In the genomic region with DNA sequence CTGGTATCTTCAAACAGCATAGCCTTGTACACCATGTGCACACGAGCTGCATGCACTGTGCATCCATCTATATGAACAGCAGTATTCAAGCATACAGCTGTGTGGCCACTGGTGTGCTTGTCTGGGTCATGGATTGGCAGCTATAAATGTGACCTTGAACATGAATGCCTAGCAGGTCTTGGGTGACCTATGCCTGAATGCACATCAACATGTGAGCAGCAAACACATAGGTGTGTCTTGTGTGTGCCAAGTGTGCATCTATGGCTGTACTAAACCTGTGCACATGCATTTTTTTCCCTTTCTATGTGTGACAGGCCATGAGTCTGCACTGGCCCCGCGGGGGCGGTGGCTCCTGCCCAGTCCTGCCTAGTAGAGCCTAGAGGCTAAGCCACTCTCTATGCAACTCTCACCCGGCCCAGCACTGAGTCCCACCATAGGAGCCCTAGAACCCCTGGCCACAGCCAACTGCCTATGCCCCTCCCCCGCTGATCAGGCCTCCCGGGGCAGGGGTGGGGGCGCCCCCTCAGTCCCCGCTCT, we compare ENCODE assay signal across 8 mouse cellular contexts. TPM values are rescaled to one million over a fixed set of nuclear protein-coding genes. Genes with fewer than 3 reads are reported as not detected.
DNase-seq lines count a peak whose midpoint lies in the region; ATAC-seq and TF ChIP-seq lines count a peak whose summit lies in the region.

No protein-coding gene starts in this region.

- ATAC-seq in forebrain, embryonic 16.5 days: peak; percentile 75
- peak; percentile 35 for ATAC-seq in limb, embryonic 15.5 days (ENCODE audit: insufficient number of reproducible peaks, low FRiP score, low TSS enrichment, low read depth)
- peak; percentile 46 for ATAC-seq in neural tube, embryonic 15.5 days (ENCODE audit: low FRiP score)

- TF ChIP-seq CTCF in layer of hippocampus, adult 2 months (conservative IDR thresholded peaks at IDR 0.05): no peak

- DNase-seq in layer of hippocampus, adult 2 months (ENCODE audit: low spot score in 2 of 2): no peak
- no peak for DNase-seq in layer of hippocampus, postnatal 25 days (ENCODE audit: extremely low spot score in 1 of 2, low spot score in 1 of 2)
- DNase-seq in cerebellum, adult 8-10 months: no peak
- DNase-seq in spleen, postnatal 14 days (ENCODE audit: low spot score in 2 of 2): no peak
- DNase-seq in left cerebral cortex, postnatal 10 days (ENCODE audit: extremely low spot score in 1 of 2, low spot score in 2 of 2): no peak

- peak overlapping the region; percentile 51 for H3K4me3 ChIP-seq in layer of hippocampus, adult 2 months
- H3K4me3 ChIP-seq in forebrain, embryonic 16.5 days (replicated peaks; ENCODE audit: low read length): peak overlapping the region; percentile 53
- peak overlapping the region; percentile 74 for H3K4me3 ChIP-seq in limb, embryonic 15.5 days
- peak overlapping the region; percentile 54 for H3K4me3 ChIP-seq in neural tube, embryonic 15.5 days (replicated peaks)

- peak overlapping the region; percentile 72 for H3K9ac ChIP-seq in forebrain, embryonic 16.5 days (replicated peaks; ENCODE audit: low read depth, low read length)
- peak overlapping the region; percentile 66 for H3K9ac ChIP-seq in limb, embryonic 15.5 days
- peak overlapping the region; percentile 64 for H3K9ac ChIP-seq in neural tube, embryonic 15.5 days (replicated peaks)

- peaks cover 29% of the 10 kb centered on the region for H3K4me1 ChIP-seq in forebrain, embryonic 16.5 days (replicated peaks; ENCODE audit: control insufficient read depth, insufficient read depth, low read length)
- H3K4me1 ChIP-seq in limb, embryonic 15.5 days: peaks cover 42% of the 10 kb centered on the region
- peaks cover 40% of the 10 kb centered on the region for H3K4me1 ChIP-seq in neural tube, embryonic 15.5 days

- H3K9me3 ChIP-seq in forebrain, embryonic 16.5 days (ENCODE audit: control insufficient read depth, low read length): no peaks in the 10 kb centered on the region
- H3K9me3 ChIP-seq in limb, embryonic 15.5 days: no peaks in the 10 kb centered on the region
- no peaks in the 10 kb centered on the region for H3K9me3 ChIP-seq in neural tube, embryonic 15.5 days (replicated peaks)

- WGBS in forebrain, embryonic 16.5 days: 3% methylated on average over 8 of the region's 9 CpGs
- 2% methylated on average over 9 of the region's 9 CpGs for WGBS in limb, embryonic 15.5 days
- WGBS in neural tube, embryonic 15.5 days: 1% methylated on average over 9 of the region's 9 CpGs

- no peak overlapping the region; the same call in 1 of the 2 replicates for H3K27ac ChIP-seq in layer of hippocampus, adult 2 months
- peak overlapping the region; percentile 28 for H3K27ac ChIP-seq in forebrain, embryonic 16.5 days (ENCODE audit: low read length)
- peak overlapping the region; percentile 90 for H3K27ac ChIP-seq in limb, embryonic 15.5 days
- H3K27ac ChIP-seq in neural tube, embryonic 15.5 days (replicated peaks): peak overlapping the region; percentile 80

- H3K36me3 ChIP-seq in forebrain, embryonic 16.5 days (ENCODE audit: control insufficient read depth, insufficient read depth): no peaks in the 10 kb centered on the region
- 0 out of 2 replicates have a peak, but pooled peaks cover 6% of the 10 kb centered on the region for H3K36me3 ChIP-seq in limb, embryonic 15.5 days
- H3K36me3 ChIP-seq in neural tube, embryonic 15.5 days: no peaks in the 10 kb centered on the region

- H3K27me3 ChIP-seq in forebrain, embryonic 16.5 days (replicated peaks; ENCODE audit: control insufficient read depth, insufficient read depth, low read length): no peaks in the 10 kb centered on the region
- H3K27me3 ChIP-seq in limb, embryonic 15.5 days: no peaks in the 10 kb centered on the region
- no peaks in the 10 kb centered on the region for H3K27me3 ChIP-seq in neural tube, embryonic 15.5 days (replicated peaks)

- peak overlapping the region; percentile 92 for H3K4me2 ChIP-seq in forebrain, embryonic 16.5 days (ENCODE audit: low read length)
- peak overlapping the region; percentile 85 for H3K4me2 ChIP-seq in limb, embryonic 15.5 days
- H3K4me2 ChIP-seq in neural tube, embryonic 15.5 days: peak overlapping the region; percentile 94

- intact Hi-C loops in left cerebral cortex, postnatal 10 days (cut with DNase I): no loop called here

RNA-seq across cellular contexts. Expression of a gene that starts 1.3 kb away (rescaled TPM):
- total RNA-seq in layer of hippocampus, adult 2 months (2021): 1 to 10 TPM; 7.2 to 7.7 TPM
- 10 to 100 TPM in 1 of 2 experiments, 1 to 10 TPM in 1; 7.0 to 10.3 TPM for total RNA-seq in layer of hippocampus, postnatal 25 days (2021)
- polyA plus RNA-seq in forebrain, embryonic 16.5 days (2015; fragmentation: Nextera tagmentation; extraction: Ambion mirVana): 5.5 TPM in 2 replicates
- 16.7 and 17.5 TPM in 2 replicates for polyA plus RNA-seq in limb, embryonic 15.5 days (2015; fragmentation: Nextera tagmentation; extraction: Ambion mirVana)
- polyA plus RNA-seq in neural tube, embryonic 15.5 days (2015; fragmentation: Nextera tagmentation; extraction: Ambion mirVana): 6.1 and 9.2 TPM in 2 replicates
- total RNA-seq in left cerebral cortex, postnatal 10 days (2021): 10 to 100 TPM; 18.3 to 18.5 TPM

RNA-seq across cellular contexts. Expression of a gene that starts 24.0 kb away (rescaled TPM):
- under 1 TPM; 0.42 to 0.44 TPM for total RNA-seq in layer of hippocampus, adult 2 months (2021)
- total RNA-seq in layer of hippocampus, postnatal 25 days (2021): under 1 TPM; 0.49 to 0.75 TPM
- polyA plus RNA-seq in forebrain, embryonic 16.5 days (2015; fragmentation: Nextera tagmentation; extraction: Ambion mirVana): 0.20 TPM in 1 of 2 replicates, not detected in the other
- 19.0 and 20.6 TPM in 2 replicates for polyA plus RNA-seq in limb, embryonic 15.5 days (2015; fragmentation: Nextera tagmentation; extraction: Ambion mirVana)
- polyA plus RNA-seq in neural tube, embryonic 15.5 days (2015; fragmentation: Nextera tagmentation; extraction: Ambion mirVana): 0.24 and 0.60 TPM in 2 replicates
- total RNA-seq in left cerebral cortex, postnatal 10 days (2021): under 1 TPM; 0.17 to 0.32 TPM
